Mouse (Mus musculus): ENCODE data around the gene Klhl26. TPM values are rescaled to one million over a fixed set of nuclear protein-coding genes. Genes with fewer than 3 reads are reported as not detected.

Klhl26 gene
- 0.67 TPM for polyA plus RNA-seq (2014; fragmentation: Illumina TruSeq; extraction: RNeasy Lipid Tissue Mini Kit (QIAGEN cat#74804); ENCODE audit: low replicate concordance)

DNA sequence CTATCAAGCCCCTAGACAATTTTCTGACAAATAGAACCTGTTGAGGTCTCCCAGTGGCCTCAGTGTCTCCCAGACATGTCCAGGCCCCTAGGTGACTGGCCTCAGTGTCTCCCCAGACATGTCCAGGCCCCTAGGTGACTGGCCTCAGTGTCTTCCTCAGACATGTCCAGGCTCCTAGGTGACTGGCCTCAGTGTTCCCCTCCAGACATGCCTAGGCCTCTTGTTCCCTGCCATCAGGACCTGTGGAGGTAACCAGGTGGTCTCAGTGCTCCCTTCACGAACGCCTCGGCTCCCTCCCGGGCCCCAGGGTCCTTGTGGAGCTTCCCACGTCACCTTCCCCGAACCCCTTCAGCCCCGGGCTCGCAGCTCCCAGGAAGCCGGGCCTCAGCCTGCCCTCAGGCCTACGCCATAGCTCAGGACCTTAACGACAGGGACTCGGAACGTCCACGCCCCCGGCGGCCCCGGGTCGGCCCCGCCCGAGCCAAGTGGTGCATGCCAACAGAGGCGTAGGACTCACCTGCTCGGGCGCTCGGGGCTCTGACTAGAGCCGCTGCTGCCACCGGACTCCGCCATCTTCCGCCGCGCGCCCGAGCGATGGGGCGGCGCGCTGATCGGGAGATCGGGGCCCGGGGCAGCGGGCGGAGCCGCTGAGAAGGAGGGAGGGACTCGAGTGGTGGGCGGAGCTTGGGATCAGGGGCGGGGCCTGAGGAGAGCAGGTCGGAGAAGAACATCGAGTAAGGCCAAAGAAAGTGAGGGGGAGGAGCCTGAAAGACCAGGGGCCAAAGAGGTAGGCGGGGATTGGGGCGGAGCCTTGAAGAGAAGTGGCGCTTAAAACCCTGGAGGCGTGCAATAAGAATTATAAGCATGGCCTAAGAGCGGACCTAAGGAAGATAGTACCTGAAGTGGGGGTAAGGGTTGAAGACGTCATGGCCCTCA is at the start of gene Klhl26:
Gene Klhl26 (minus strand): TSS at position 636 of the 936 bp plus-strand sequence.

GRCm38 (mm10) chr8:70510228-70510915 is 33.6 kb upstream of the Klhl26 start, which contains the start of gene Uba52:
Gene Uba52 (minus strand): TSS chr8:70510801.

GRCm38 (mm10) chr8:70506328-70507026 is 29.7 kb upstream of the Klhl26 start, which contains the start of gene Rex1bd:
Gene Rex1bd (minus strand): TSS chr8:70506752.

DNA sequence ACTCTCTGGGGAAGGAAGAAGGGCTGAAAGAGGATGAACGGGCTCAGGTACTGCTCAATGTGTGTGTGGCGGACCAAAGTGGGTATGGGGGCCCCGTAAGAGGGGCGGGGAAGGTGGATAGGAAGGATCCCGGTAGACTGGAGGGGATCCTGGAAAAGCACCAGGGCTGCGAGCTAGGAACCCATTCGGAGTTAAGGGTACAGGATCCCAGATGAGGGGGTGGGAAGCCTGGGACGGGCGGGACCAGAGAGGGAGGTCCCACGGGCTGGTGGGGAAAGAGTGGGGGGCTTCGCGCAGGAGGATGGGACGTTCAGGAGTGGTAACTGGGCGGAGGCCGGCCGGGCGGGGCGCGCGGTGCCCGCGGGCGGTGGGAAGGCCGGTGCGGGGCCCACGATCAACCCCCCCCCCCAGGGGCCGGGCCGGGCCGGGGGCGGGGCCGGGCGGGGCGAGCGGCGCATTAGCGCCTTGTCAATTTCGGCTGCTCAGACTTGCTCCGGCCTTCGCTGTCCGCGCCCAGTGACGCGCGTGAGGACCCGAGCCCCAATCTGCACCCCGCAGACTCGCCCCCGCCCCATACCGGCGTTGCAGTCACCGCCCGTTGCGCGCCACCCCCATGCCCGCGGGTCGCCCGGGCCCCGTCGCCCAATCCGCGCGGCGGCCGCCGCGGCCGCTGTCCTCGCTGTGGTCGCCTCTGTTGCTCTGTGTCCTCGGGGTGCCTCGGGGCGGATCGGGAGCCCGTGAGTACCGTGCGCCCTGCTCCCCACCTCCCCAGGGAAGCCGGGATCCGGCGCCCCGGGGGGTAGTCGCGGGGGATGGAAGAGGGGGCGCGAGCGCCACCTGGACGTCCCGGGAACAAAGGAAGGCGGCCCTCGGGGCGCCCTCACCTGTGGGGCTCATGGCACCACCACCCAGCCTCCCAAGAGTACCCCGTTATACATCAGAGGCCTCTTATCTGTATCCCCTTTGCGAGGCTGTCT is 16.2 kb upstream of the Klhl26 start, which contains the start of gene Crlf1:
Gene Crlf1 (plus strand): TSS at position 495 of the 977 bp plus-strand sequence.

DNA sequence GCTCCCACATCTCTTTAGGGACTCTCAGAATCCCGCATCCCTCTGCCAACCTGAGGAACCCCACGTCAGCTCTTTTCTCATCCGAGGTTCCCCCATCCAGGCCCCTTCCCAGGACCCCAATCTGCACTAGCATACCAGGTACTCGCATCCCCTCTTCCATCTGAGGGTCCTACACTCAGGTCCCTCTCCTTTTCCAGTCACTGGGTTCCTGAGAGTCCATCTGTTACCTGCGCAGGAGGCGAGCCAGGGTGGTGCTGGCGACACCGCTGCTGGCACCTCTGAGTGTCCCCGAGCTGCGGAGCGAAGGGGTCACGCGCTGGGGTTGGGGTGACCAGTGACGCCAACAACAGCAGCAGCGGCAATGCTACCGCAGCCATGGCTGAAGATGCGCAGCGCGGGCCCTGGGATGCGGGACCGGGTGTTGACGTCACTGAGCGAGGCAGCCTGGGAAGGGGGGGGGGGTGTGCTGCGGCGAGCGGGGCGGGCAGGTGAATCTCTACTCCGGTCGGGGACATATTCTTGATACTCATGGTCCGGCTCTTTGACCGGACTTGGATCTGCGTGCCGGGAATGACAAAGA is 10.3 kb upstream of the Klhl26 start, which contains the start of gene Tmem59l:
Gene Tmem59l (minus strand): TSS at position 418 of the 580 bp plus-strand sequence.

DNA sequence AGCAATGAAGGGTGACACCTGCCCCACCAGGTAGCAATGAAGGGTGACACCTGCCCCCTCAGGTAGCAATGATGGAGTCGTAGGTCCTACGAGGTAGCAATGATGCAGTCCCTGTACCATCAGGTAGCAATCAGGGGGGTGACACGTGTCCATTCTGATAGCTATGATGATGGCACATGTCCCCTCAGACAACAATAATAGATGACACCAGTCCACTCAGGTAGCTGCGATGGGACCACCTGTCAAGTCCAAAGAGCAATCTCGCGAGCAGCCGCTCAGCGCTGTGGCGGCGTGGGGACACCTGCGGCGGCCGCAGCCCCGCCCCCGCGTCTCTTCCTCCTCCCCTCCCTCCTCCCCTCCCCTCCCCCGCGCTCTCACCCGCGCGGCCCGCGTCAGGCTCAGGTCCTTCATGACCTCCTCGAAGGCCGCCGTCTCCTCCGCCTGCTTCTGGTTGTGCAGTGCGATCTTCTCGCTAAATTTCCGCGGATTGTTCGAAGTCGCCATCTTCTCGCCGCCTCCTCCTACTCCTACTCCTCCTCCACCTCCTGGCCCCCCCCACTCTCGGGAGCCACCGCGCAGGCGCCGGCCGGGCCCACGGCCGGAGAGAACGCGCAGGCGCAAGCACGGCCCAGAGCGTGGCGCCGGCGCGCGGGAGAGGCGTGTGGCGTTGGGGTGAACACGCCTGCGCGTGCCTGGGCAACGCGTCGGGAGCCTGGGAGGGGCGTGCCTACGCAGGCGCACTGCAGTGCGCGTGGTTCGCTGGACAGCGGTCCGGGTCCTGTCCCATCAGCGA is 37.5 kb downstream of the Klhl26 start, which contains the start of gene Crtc1:
Gene Crtc1 (minus strand): TSS at position 525 of the 793 bp plus-strand sequence.

Other genes with a start within 250 kb of the Klhl26 start
- 2.9 TPM for gene Sugp2, start 242.7 kb downstream of the Klhl26 start, polyA plus RNA-seq (2014; fragmentation: Illumina TruSeq; extraction: RNeasy Lipid Tissue Mini Kit (QIAGEN cat#74804); ENCODE audit: low replicate concordance)
- gene Armc6, start 242.5 kb downstream of the Klhl26 start, polyA plus RNA-seq (2014; fragmentation: Illumina TruSeq; extraction: RNeasy Lipid Tissue Mini Kit (QIAGEN cat#74804); ENCODE audit: low replicate concordance), result 0.71 TPM
- not detected for gene Homer3, start 194.1 kb downstream of the Klhl26 start, polyA plus RNA-seq (2014; fragmentation: Illumina TruSeq; extraction: RNeasy Lipid Tissue Mini Kit (QIAGEN cat#74804); ENCODE audit: low replicate concordance)
- gene Ddx49, start 174.5 kb downstream of the Klhl26 start, polyA plus RNA-seq (2014; fragmentation: Illumina TruSeq; extraction: RNeasy Lipid Tissue Mini Kit (QIAGEN cat#74804); ENCODE audit: low replicate concordance), result 4.1 TPM
- gene Cope, start 174.4 kb downstream of the Klhl26 start, polyA plus RNA-seq (2014; fragmentation: Illumina TruSeq; extraction: RNeasy Lipid Tissue Mini Kit (QIAGEN cat#74804); ENCODE audit: low replicate concordance), result 0.59 TPM
- gene Cers1, start 161.2 kb downstream of the Klhl26 start, polyA plus RNA-seq (2014; fragmentation: Illumina TruSeq; extraction: RNeasy Lipid Tissue Mini Kit (QIAGEN cat#74804); ENCODE audit: low replicate concordance), result not detected
- not detected for gene Gdf1, start 147.2 kb downstream of the Klhl26 start, polyA plus RNA-seq (2014; fragmentation: Illumina TruSeq; extraction: RNeasy Lipid Tissue Mini Kit (QIAGEN cat#74804); ENCODE audit: low replicate concordance)
- gene Upf1, start 123.7 kb downstream of the Klhl26 start, polyA plus RNA-seq (2014; fragmentation: Illumina TruSeq; extraction: RNeasy Lipid Tissue Mini Kit (QIAGEN cat#74804); ENCODE audit: low replicate concordance), result 2.2 TPM
- not detected for gene Comp, start 103.4 kb downstream of the Klhl26 start, polyA plus RNA-seq (2014; fragmentation: Illumina TruSeq; extraction: RNeasy Lipid Tissue Mini Kit (QIAGEN cat#74804); ENCODE audit: low replicate concordance)
- gene Crtc1, start 37.4 kb downstream of the Klhl26 start, polyA plus RNA-seq (2014; fragmentation: Illumina TruSeq; extraction: RNeasy Lipid Tissue Mini Kit (QIAGEN cat#74804); ENCODE audit: low replicate concordance), result 1.2 TPM
- not detected for gene Tmem59l, start 10.4 kb upstream of the Klhl26 start, polyA plus RNA-seq (2014; fragmentation: Illumina TruSeq; extraction: RNeasy Lipid Tissue Mini Kit (QIAGEN cat#74804); ENCODE audit: low replicate concordance)
- not detected for gene Crlf1, start 16.2 kb upstream of the Klhl26 start, polyA plus RNA-seq (2014; fragmentation: Illumina TruSeq; extraction: RNeasy Lipid Tissue Mini Kit (QIAGEN cat#74804); ENCODE audit: low replicate concordance)
- gene Rex1bd, start 29.8 kb upstream of the Klhl26 start, polyA plus RNA-seq (2014; fragmentation: Illumina TruSeq; extraction: RNeasy Lipid Tissue Mini Kit (QIAGEN cat#74804); ENCODE audit: low replicate concordance), result not detected
- 2.6 TPM for gene Uba52, start 33.8 kb upstream of the Klhl26 start, polyA plus RNA-seq (2014; fragmentation: Illumina TruSeq; extraction: RNeasy Lipid Tissue Mini Kit (QIAGEN cat#74804); ENCODE audit: low replicate concordance)
- 3.3 TPM for gene Fkbp8, start 50.8 kb upstream of the Klhl26 start, polyA plus RNA-seq (2014; fragmentation: Illumina TruSeq; extraction: RNeasy Lipid Tissue Mini Kit (QIAGEN cat#74804); ENCODE audit: low replicate concordance)
- 4.3 TPM for gene Kxd1, start 51.0 kb upstream of the Klhl26 start, polyA plus RNA-seq (2014; fragmentation: Illumina TruSeq; extraction: RNeasy Lipid Tissue Mini Kit (QIAGEN cat#74804); ENCODE audit: low replicate concordance)
- gene Ell, start 62.5 kb upstream of the Klhl26 start, polyA plus RNA-seq (2014; fragmentation: Illumina TruSeq; extraction: RNeasy Lipid Tissue Mini Kit (QIAGEN cat#74804); ENCODE audit: low replicate concordance), result 0.74 TPM
- not detected for gene Isyna1, start 117.4 kb upstream of the Klhl26 start, polyA plus RNA-seq (2014; fragmentation: Illumina TruSeq; extraction: RNeasy Lipid Tissue Mini Kit (QIAGEN cat#74804); ENCODE audit: low replicate concordance)
- gene Ssbp4, start 131.9 kb upstream of the Klhl26 start, polyA plus RNA-seq (2014; fragmentation: Illumina TruSeq; extraction: RNeasy Lipid Tissue Mini Kit (QIAGEN cat#74804); ENCODE audit: low replicate concordance), result not detected
- gene Lrrc25, start 139.2 kb upstream of the Klhl26 start, polyA plus RNA-seq (2014; fragmentation: Illumina TruSeq; extraction: RNeasy Lipid Tissue Mini Kit (QIAGEN cat#74804); ENCODE audit: low replicate concordance), result not detected
- gene Gdf15, start 155.5 kb upstream of the Klhl26 start, polyA plus RNA-seq (2014; fragmentation: Illumina TruSeq; extraction: RNeasy Lipid Tissue Mini Kit (QIAGEN cat#74804); ENCODE audit: low replicate concordance), result not detected
- 22.3 TPM for gene Pgpep1, start 183.4 kb upstream of the Klhl26 start, polyA plus RNA-seq (2014; fragmentation: Illumina TruSeq; extraction: RNeasy Lipid Tissue Mini Kit (QIAGEN cat#74804); ENCODE audit: low replicate concordance)
- gene Lsm4, start 196.3 kb upstream of the Klhl26 start, polyA plus RNA-seq (2014; fragmentation: Illumina TruSeq; extraction: RNeasy Lipid Tissue Mini Kit (QIAGEN cat#74804); ENCODE audit: low replicate concordance), result not detected
- 15.4 TPM for gene Jund, start 222.0 kb upstream of the Klhl26 start, polyA plus RNA-seq (2014; fragmentation: Illumina TruSeq; extraction: RNeasy Lipid Tissue Mini Kit (QIAGEN cat#74804); ENCODE audit: low replicate concordance)
- gene Iqcn, start 226.5 kb upstream of the Klhl26 start, polyA plus RNA-seq (2014; fragmentation: Illumina TruSeq; extraction: RNeasy Lipid Tissue Mini Kit (QIAGEN cat#74804); ENCODE audit: low replicate concordance), result not detected
- 3.4 TPM for gene Gm3336, start 241.6 kb upstream of the Klhl26 start, polyA plus RNA-seq (2014; fragmentation: Illumina TruSeq; extraction: RNeasy Lipid Tissue Mini Kit (QIAGEN cat#74804); ENCODE audit: low replicate concordance)
- not detected for gene Pde4c, start 246.8 kb upstream of the Klhl26 start, polyA plus RNA-seq (2014; fragmentation: Illumina TruSeq; extraction: RNeasy Lipid Tissue Mini Kit (QIAGEN cat#74804); ENCODE audit: low replicate concordance)

Data from small intestine, adult 10 weeks (tissue).